Mouse (Mus musculus) embryo, embryonic 10 days (tissue): ENCODE data around the gene Jup.
"Not testable (repeated sequence)": the region's sequence is repeated elsewhere in the genome, so short reads cannot be mapped to it uniquely, and the experiment has no call there.

ENCODE experiments used
- DNase-seq: peaks from one replicate; pipeline ENCODE4 v3.0.0-alpha.2; 2015; ENCODE audit warnings: low spot score

The Jup gene

DNA sequence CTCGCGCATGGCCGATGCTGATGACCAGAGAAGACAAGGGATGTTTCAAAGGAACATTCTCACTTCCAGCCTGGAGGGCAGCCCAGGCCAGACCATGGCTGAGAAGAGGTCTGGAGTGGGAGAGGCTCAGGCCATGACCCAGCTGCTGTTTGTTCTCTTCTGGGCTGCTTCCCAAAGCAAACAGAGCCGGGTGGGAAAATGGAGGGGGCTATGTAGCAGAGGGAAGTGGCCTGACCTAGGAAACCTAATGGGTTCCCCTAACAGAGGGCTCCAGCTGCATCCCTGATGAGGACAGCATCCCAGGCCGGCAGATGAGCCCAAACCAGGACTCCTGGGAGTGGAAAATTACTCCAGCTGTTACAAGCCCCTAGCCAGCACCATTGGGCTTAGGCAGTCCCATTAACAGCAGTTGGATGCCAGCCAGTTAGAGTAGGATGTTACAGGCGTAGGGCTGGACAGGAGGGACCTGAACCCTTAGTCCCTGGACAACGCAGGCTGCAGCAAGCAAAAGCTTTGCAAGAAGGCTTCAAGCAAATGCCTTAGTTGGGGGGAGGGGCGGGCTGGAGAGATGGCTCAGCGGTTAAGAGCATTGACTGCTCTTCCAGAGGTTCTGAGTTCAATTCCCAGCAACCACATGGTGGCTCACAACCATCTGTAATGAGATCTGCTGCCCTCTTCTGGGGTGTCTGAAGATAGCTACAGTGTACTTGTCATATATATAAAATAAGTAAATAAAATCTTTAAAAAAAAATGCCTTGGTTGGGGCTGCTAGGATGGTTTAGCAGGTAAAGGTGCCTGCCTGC, 6.3 kb downstream of the Jup start:
- DNase-seq: no peak

DNA sequence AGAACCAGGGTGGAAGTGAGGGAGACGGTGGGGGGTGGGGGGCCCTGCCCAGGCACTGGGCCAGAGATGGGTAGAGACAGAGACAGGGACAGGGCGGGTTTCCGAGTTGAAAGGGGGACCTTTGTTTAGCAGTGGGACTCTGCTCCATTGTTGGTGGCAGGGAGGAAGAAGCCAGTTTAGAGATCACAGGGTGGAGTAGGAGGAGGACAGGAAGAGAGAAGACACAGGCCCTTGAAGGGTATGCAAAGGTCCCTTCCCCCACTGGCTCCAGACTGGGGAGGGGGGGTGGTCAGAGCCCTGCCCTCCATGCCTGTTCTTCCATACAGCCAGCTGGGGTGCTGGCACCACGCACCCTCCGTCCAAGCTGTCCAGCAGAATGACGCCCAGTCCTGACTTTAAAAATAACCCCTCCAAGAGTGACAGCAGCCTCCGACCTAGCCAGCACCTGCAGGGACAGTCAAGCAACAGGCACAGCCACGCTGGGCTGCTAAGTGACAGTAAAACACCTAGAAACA, 7.6 kb downstream of the Jup start:
- DNase-seq: no peak

DNA sequence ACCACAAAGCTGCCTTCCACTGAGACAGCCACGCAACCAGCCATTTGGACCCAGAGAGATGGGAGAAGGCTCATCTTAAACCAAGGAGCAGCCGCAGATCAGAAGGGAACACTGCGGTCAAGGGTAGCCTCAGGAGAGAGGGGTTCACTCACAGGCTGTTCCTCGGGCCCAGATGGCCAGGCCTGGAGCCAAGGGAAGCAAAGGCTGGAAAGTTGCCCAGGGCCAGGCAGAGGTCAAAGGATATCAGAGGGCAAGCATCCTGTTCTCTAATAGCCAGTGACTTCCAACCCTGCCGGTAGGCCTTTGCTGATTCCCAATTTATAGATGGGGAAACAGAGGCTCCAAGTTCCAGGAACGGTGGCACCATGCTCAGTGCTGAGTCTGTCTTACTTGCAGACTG, 9.0 kb downstream of the Jup start:
- DNase-seq: no peak

DNA sequence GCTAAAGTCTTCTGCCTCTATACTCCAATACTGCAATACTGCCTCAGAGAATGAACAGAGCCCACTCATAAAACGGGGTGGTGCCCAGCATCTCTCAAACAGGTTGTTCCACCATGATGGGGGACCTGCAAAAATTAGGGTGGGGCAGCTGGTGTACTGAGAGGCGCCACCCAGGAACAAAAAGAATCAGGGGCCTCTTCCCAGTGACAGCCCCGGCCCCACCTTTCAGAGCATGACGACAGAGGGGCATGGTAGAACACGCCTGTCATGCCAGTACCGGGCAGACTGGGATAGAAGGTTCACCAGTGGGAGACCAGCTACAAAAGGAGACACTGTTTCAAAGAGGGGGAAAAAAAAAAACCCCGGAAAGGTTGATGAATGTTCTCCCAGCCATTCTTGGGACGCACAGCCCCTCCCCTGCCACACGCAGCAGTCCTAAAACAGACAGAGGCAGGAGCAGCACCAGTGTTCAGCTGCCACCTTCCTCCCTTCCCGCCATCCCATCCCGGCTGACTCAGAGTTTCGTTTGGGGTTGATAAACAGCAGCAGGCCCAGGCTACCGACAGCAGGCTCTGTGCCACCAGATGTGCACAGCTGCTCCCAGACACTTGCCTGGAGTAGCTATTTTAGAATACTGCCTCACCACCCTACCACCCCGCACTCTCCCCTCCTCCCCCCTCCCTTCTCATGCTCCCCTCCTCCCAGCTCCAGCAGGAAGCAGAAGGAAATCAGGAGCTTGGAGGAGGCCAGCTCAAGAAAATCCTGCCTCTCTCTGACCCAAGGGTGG, 9.8 kb downstream of the Jup start:
- peak; percentile 40 for DNase-seq

DNA sequence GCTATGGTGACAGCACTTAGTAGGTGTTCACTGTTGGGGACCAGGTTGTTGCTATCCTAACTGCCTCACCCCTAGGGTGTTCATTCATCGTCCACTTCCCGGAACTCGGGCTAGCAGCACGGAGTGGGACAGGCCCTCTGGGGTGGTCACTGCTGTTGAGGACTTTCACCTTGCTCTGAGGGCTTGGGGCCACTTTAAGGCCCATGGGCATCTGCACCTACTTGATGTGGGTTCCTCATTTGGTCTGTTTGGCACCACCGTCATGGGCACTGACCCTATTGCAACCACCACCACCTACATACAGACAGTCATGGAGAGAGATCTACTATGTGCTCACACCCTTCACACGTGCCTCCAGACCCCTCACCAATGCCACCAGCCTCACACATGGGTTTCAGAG, 10.5 kb downstream of the Jup start:
- DNase-seq: no peak

DNA sequence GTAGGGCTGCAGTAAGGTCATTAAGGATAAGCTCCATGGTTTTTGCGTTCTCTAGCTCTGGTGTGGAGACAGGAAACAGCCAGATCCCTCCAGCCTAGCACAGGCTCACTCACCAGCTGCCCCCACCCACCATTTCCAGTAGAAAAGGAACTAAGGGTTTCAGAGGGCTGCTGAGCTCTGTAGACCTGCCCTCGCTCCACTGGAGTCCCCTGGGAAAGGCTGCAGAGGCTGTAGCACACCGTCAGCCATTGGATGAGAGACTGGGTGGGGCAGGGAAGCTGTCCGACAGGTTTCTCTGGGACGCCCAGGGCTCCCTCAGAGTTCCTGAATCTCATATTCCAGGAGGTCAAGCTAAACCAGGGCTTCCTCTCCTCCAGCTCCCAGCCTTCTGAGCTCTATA, 11.0 kb downstream of the Jup start:
- DNase-seq: no peak

DNA sequence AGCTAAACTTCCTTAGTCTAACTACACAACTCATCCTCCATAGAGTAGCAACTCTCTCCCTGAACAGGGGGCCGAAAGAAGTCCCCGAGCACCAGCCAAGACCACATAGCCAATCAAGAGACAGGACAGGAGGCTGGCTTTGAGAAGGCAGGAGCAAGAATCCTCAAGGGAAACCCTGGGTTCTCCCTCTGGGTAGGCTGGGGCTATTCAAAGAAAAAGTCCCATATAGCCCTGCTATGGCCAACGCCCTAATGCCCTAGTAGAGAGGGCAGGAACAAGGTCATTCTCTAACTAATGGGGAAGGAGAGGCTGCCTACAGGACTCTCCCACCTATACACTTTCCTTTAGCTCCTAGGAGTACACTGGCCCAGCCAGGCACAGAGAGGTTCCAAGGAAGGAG, 12.5 kb downstream of the Jup start:
- DNase-seq: no peak

DNA sequence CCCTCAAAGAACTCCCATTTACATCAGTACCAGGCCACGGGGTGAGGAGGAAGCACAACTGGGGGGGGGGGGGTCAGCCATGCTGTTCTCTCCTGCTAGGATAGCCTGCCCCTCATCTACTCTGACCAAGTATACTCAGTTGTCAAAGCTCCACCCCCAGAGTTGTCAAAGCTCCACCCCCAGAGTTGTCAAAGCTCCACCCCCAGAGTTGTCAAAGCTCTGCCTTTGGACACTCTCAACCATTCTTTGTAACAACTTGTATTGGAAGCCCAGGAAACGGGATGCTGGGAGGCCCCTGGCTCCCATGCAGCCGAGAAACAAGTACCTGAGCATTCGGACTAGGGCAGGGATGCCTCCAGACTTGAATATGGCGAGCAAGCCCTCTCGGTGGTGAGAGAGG, 14.9 kb downstream of the Jup start:
- no peak for DNase-seq

DNA sequence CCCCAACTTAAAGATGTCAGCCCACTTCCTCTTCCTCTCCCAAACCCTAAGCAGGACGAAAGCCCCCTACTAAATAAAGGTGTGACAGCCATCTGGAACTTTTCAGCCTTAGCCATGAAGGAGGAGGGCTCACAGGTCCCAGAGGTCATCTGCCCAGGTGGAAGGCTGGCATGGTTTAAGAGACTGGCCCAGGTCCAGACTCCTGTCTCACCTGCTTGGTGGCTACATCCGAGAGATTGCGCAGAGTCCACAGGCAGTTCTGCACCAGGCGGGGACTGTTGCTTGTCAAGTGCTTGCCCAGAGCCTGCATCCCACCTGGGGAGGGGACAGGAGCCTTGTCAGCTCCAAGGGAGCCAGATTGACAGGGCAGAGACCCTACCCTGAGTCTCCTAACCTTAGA, 18.3 kb downstream of the Jup start:
- DNase-seq: no peak

DNA sequence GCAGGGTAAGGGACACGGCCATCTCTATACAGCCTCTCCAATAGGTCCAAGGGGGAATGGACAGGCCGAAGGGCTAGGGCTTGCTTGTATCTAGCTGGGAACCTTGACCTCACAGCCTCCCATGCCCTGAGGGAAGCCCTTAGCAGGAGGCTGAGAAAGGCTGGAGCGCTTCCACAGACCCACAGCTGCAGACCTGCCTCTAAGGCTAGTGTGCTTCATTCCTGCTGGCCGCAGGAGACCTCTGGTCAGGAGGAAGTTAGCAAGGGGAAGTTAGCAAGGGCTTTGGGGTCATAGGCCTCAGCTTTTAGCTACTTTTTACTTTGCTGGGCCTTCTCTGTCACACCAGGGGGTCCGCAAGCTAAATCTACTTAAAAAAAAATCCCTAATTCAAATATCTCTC, 19.1 kb downstream of the Jup start:
- DNase-seq: no peak

DNA sequence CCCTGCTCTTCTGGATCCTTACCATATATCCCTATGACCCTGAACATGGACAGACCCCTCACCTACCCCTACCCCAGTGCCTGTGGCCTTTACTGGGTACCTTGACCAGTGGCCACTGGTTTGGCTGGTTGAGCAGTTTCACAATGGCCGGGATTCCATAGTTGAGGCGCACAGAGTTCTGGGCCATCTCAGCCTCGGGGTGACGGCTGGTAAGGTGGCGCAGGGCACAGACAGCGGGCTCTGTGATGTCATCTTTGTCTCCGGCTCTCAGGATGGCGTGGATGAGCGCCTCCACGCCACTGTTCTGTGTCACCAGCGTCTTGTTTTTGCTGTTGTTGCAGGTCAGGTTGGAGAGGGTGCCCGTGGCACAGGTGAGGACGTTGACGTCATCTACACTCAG, 19.6 kb downstream of the Jup start:
- DNase-seq: no peak

DNA sequence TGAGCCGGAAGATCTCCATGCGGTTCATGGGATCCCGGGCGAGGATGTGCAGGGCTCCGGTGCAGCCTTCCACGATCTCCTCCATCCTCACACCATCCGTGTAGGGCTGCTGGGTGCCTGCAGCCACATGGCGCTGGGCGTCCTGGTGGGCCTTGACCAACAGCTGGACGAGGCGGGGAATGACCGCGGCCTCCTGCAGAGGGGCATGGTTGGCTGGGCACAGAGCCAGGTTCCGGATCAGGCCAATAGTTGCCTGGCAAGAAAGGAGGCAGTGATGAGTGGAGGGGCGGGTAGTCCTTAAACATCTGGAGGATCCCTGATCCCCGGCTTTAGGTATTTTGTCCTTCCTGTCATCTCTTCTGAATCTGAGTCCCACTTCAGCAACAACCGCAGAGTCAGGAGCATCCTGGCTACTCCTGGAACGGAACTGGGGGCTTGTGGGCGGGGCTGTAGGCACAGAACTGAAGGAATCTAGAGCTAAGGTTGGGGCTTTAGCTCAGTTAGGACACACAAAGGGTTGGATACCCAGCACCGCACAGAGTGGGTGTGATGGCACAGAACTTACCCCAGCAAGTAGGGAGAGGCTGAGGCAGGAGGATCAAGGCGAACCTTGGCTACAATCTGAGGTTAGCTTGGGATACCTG, 20.7 kb downstream of the Jup start:
- DNase-seq: no peak

DNA sequence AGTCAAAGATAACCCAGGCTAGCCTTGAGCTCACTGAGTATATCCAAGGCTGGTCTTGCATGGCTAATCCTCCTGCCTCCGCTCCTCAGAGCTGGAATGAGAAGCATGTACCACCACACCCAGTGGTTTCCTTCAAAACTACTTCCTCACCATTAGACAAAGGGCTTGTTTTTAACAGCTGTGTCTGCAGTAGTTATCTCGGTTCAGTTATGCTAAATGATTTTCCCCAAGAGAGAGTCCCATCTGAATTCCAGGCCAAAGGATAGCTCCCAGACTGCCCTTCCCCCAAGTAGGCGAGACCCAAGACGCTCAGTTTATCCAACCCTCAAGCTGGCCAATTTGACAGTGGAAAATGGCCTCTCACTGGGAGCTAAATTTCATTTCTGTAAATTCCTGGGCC, 21.6 kb downstream of the Jup start:
- DNase-seq: no peak

DNA sequence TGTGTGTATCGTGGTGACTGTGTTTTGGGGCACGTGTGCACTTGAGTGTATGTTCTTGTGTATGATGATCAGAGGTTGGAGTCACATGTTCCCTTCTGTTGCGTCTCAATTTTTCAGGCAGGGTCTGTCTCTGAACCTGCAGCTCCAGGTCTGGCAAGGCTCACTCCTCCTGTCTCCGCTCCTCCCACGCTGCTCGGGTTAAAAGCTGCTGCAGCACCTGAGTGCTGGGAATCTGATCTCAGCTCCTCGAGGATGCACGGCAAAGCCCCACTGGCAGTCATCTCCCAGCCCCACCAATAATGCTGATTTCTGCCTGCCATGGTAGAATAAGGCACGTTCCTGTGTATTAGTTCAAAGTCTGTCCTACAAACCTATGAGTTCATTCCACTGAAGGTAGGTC, 22.4 kb downstream of the Jup start:
- no peak for DNase-seq

DNA sequence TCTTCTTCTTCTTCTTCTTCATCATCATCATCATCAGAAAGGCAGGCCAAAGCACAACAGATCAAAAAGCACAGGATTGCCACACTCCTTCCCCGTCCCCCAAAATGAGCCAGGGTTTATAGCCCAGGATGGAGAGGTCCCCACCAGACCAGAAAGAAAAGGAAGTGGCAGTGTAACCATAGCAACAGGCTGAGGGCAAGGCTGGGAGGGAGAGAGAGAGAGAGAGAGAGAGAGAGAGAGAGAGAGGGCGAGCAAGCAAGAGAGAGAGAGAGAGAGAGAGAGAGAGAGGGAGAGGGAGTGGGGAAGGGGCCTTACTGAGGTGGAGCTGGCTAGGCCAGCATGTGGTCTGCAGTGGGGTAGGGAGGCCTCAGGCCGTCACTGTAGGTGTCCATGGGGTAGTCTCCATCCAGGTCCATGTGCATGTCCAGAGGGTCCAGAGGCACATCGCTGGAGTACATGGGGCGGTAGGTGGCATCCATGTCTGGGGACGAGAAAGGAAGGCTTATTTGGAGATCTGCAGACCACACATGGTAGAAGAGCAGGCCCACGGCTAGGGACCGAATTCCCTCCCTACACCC, 25.5 kb downstream of the Jup start:
- peak; percentile 38 for DNase-seq

DNA sequence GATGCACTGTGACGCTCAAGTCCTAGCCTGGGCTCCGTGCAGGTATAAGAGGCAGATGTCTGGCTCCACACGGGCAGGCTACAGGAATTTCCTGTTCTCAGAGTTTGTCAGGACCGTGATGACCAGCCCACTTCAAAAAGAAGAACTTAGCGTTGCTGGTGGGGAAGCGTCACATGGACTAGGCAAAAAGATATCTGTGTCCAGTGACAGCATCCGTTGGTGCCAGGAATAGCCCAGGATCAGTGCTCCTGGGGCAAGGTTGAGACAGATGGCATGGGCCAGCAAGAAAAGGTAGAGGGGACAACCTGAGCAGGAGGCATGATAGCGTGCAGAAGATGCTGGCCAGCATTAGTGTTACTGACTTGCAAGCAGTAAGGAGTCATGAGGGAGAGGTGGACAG, 27.7 kb downstream of the Jup start:
- DNase-seq: no peak

DNA sequence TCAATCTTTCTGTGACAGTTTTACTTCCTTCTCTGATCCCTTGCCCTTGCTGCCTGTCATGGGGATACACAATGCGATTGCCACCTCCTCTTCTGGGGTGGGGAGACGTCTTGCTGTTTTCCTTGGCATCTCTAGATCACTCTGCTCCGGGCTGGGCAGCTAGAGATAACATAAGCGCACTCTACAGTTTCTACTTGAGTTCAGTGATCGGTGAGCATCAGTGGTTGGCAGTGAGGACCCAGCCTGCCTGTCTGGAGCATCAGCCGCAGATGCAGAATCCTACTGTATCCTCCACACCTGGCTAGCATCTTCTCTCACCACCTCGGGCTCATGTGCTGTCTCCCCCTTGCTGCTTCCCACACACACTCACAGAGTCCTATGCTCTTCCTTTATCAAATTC, 28.4 kb downstream of the Jup start:
- DNase-seq: no peak

DNA sequence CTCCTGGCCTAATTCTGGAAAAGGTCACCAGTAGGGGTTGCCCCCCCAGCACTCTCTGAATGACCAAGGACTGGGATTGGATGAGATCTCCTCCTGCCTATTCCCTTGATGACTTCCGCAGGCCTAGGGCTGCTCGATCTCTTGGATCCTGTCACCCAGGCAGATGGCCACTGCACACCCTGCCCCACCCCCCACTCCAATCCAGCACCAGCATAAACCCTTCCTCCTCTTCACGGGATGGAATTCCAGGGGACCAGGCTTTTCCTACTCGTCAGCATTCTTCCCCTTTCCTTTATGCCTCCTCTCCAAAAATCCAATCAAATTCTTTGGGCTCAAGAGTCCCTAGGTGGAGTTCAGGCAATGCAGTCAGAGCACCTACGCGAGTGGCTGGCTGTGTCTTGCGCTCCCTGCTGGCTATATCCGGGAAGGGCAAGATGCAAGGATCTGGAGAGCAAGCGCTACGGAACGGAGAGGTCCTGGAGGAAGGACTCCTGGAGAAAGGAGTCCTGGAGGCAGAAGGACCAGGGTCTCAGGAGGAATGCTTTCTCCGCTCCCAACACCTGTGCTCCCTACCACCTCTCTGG, 34.5 kb downstream of the Jup start:
- DNase-seq: peak; percentile 82

DNA sequence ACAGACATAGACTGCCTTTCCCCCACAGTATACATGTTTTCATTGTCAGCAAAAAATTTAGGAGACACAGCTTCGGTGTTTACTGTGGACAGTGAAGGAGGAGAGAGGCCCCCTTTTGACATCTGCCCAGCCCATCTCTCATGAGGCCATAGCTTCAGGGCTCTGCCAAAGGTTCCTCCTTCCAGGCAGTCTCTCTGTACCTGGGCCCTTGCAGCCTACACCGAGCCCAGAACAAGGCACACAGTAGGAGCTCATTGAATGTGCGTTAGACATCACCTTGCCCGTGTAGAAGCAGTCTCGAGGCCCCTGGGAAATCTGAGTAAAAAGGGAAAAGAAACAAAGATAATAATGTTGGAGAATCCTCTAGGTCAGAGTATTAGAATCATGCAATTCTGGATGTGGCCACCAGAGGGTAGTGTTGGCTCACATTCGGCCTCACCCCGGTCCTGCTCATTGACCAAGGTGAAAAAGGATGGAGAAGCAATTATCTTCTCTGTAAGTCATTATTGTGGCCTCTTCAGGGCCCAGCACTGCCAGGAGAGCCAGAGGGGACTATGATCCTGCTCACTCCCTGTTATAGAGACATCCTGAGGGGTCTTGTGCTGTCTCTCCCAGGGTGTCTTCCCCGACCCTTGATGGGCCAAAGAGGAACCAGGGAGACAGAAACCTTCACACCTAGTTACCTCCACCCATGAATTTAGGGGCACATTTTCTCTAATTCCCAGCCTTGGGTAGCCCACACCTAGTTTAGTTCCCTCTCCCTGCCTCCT, 35.2 kb downstream of the Jup start:
- peak; percentile 86 for DNase-seq

DNA sequence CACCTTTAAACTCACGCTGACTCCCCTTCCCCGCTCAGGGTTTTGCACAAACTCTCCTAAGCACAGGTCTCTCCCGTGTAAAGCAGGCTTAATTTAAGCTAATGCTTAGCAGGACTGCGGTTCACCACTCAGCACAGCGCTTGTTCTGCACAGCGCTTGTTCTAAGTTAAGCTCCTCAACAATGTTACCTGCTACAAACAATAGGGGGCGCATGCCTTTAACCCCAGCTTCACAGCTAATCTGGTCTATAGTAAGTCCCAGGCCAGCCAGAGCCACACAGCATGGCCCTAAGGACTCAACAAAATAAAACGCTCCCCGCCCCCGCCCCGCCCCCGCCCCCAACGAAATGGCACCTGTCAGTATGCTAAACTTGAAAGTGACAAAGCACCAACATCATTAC, 36.5 kb downstream of the Jup start:
- DNase-seq: not testable (repeated sequence)

DNA sequence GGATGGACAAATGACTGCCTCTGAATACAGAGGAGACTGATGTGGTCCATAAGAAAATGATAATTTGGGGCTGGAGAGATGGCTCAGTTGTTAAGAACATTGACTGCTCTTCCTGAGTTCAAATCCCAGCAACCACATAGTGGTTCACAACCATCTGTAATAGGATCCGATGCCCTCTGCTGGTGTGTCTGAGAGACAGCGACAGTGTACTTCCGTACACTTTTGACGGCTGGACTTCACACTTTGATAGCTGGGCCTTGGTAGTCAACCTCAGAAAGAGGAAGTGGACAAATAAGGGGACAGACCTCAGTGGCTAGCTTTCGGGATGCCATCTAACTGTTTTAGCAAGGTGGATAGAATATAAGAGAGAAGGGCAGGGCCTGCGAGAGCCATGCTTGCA, 37.4 kb downstream of the Jup start:
- DNase-seq: no peak
